Mouse (Mus musculus) heart, adult 2 months (tissue): ENCODE data around the gene Tax1bp3.

Experiments
- CTCF ChIP-seq: fragments of 200-600 bp; IDR thresholded peaks from 2 replicates; pipeline ENCODE4 v1.8.1; 2022; ENCODE audit warnings: antibody characterized with exemption, mild to moderate bottlenecking, moderate library complexity
- EP300 ChIP-seq: fragments of 200-500 bp; IDR thresholded peaks from 2 replicates; pipeline ENCODE4 v1.6.1; 2011; ENCODE audit warnings: low read depth, low read length, control low read depth; ENCODE audit not compliant: insufficient read depth
- POLR2A ChIP-seq: fragments of 200-500 bp; IDR thresholded peaks from 2 replicates; pipeline ENCODE4 v1.6.1; 2011; ENCODE audit warnings: mild to moderate bottlenecking, low read depth, low read length, control low read depth; ENCODE audit not compliant: insufficient read depth

DNA sequence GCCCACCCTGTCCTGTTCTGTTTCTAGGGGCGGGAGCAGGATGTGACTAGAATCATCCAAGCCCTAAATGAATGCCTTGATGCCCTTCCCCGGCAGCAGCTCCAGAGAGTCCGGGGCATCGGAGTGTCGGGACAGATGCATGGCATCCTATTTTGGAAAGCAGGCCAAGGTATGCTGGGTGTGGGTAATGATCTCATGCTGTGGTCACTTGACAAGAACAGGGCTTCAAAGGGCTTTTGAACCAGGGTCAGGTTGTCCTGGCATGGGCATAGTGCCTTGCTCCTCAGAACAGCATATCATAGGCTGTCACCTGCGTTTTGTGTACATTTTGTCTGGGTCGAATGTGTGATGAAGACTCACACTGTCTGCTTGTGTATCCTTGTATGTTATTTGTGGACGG, 27.0 kb downstream of the Tax1bp3 start:
- no peak for TF ChIP-seq EP300
- TF ChIP-seq CTCF, result no peak
- TF ChIP-seq POLR2A, result no peak
